Mouse (Mus musculus): ENCODE measurements around the gene Pth1r. TPM values are rescaled to one million over a fixed set of nuclear protein-coding genes. Genes with fewer than 3 reads are reported as not detected.

Gene Pth1r
- polyA plus RNA-seq, 1 experiment from 2014 or later = 110 TPM

- H3K4me1 ChIP-seq = peaks cover 28% of the 10 kb centered on the region
- H3K27ac ChIP-seq = no peak overlapping the region
- H3K4me2 ChIP-seq = no peak overlapping the region
- H3K9ac ChIP-seq = no peak overlapping the region
- no peak for ATAC-seq (ENCODE audit: insufficient number of reproducible peaks, low FRiP score, low TSS enrichment, low read depth)
- no peak overlapping the region for H3K4me3 ChIP-seq
- no peaks in the 10 kb centered on the region for H3K9me3 ChIP-seq
- no peaks in the 10 kb centered on the region for H3K27me3 ChIP-seq
- WGBS = 70% methylated on average over 7 of the region's 7 CpGs
- H3K36me3 ChIP-seq = no peaks in the 10 kb centered on the region; the same call in 1 of the 2 replicates
These were observed 66.0 kb downstream of the Pth1r start for GRCm38 (mm10) chr9:110680736-110681507.

- Histone ChIP-seq H3K27me3 (no peaks in the 10 kb centered on the region), H3K4me1 (peaks cover 12% of the 10 kb centered on the region), H3K9me3 (no peaks in the 10 kb centered on the region), H3K9ac (no peak overlapping the region), H3K36me3 (no peaks in the 10 kb centered on the region; the same call in 1 of the 2 replicates), H3K27ac (no peak overlapping the region), H3K4me2 (no peak overlapping the region), H3K4me3 (no peak overlapping the region)
- no peak for ATAC-seq (ENCODE audit: insufficient number of reproducible peaks, low FRiP score, low TSS enrichment, low read depth)
- 73% methylated on average over 5 of the region's 5 CpGs for WGBS
These were observed 68.1 kb downstream of the Pth1r start for GRCm38 (mm10) chr9:110678886-110679285.

GRCm38 (mm10) chr9:110676492-110676911 lies 70.4 kb downstream of the Pth1r start:
- no peaks in the 10 kb centered on the region; the same call in 1 of the 2 replicates for H3K36me3 ChIP-seq
- whole genome bisulfite sequencing = 78% methylated on average over 8 of the region's 8 CpGs
- ATAC-seq (ENCODE audit: insufficient number of reproducible peaks, low FRiP score, low TSS enrichment, low read depth) = no peak

GRCm38 (mm10) chr9:110673107-110673752 lies 73.7 kb downstream of the Pth1r start:
- H3K9ac ChIP-seq = no peak overlapping the region
- H3K27ac ChIP-seq = peak overlapping the region; percentile 55; the same call in 1 of the 2 replicates

More at GRCm38 (mm10) chr9:110676492-110676911, 70.4 kb downstream of the Pth1r start:
- Histone ChIP-seq H3K9ac (no peak overlapping the region), H3K4me3 (no peak overlapping the region), H3K4me1 (no peaks in the 10 kb centered on the region), H3K9me3 (no peaks in the 10 kb centered on the region), H3K27ac (no peak overlapping the region), H3K4me2 (no peak overlapping the region), H3K27me3 (no peaks in the 10 kb centered on the region)

GRCm38 (mm10) chr9:110672462-110673106 lies 74.4 kb downstream of the Pth1r start:
- Histone ChIP-seq H3K27me3 (no peaks in the 10 kb centered on the region), H3K4me2 (no peak overlapping the region), H3K9ac (no peak overlapping the region), H3K27ac (no peak overlapping the region), H3K4me3 (no peak overlapping the region), H3K36me3 (no peaks in the 10 kb centered on the region), H3K9me3 (no peaks in the 10 kb centered on the region), H3K4me1 (no peaks in the 10 kb centered on the region; the same call in 1 of the 2 replicates)
- WGBS = 67% methylated on average over 7 of the region's 7 CpGs
- ATAC-seq (ENCODE audit: insufficient number of reproducible peaks, low FRiP score, low TSS enrichment, low read depth) = peak; percentile 32; the same call in 1 of the 2 replicates

More at GRCm38 (mm10) chr9:110673107-110673752, 73.7 kb downstream of the Pth1r start:
- H3K4me3 ChIP-seq = no peak overlapping the region
- H3K4me1 ChIP-seq = no peaks in the 10 kb centered on the region; the same call in 1 of the 2 replicates
- no peaks in the 10 kb centered on the region for H3K9me3 ChIP-seq
- WGBS = 69% methylated on average over 10 of the region's 10 CpGs
- ATAC-seq (ENCODE audit: insufficient number of reproducible peaks, low FRiP score, low TSS enrichment, low read depth) = no peak
- no peak overlapping the region for H3K4me2 ChIP-seq
- no peaks in the 10 kb centered on the region for H3K27me3 ChIP-seq
- H3K36me3 ChIP-seq = no peaks in the 10 kb centered on the region

Other genes starting within 250 kb of the Pth1r start
- 31.9 and 34.0 TPM in 2 replicates for gene Setd2, start 214.5 kb downstream of the Pth1r start, polyA plus RNA-seq (2015; fragmentation: Nextera tagmentation; extraction: Ambion mirVana)
- gene Nradd, start 122.7 kb downstream of the Pth1r start, polyA plus RNA-seq (2015; fragmentation: Nextera tagmentation; extraction: Ambion mirVana) = 43.5 and 46.4 TPM in 2 replicates
- gene Nbeal2, start 93.0 kb downstream of the Pth1r start, polyA plus RNA-seq (2015; fragmentation: Nextera tagmentation; extraction: Ambion mirVana) = 5.7 and 5.8 TPM in 2 replicates
- gene Ccdc12, start 90.6 kb downstream of the Pth1r start, polyA plus RNA-seq (2015; fragmentation: Nextera tagmentation; extraction: Ambion mirVana) = 116 and 126 TPM in 2 replicates
- 16.3 and 125 TPM in 2 replicates for gene Myl3, start 5.3 kb downstream of the Pth1r start, polyA plus RNA-seq (2015; fragmentation: Nextera tagmentation; extraction: Ambion mirVana)
- gene Prss42, start 51.0 kb upstream of the Pth1r start, polyA plus RNA-seq (2015; fragmentation: Nextera tagmentation; extraction: Ambion mirVana) = not detected in 2 replicates
- gene Prss44, start 66.8 kb upstream of the Pth1r start, polyA plus RNA-seq (2015; fragmentation: Nextera tagmentation; extraction: Ambion mirVana) = not detected in 2 replicates
- not detected in 2 replicates for gene Prss43, start 79.5 kb upstream of the Pth1r start, polyA plus RNA-seq (2015; fragmentation: Nextera tagmentation; extraction: Ambion mirVana)
- gene Prss45, start 87.4 kb upstream of the Pth1r start, polyA plus RNA-seq (2015; fragmentation: Nextera tagmentation; extraction: Ambion mirVana) = not detected in 2 replicates
- gene Prss46, start 97.4 kb upstream of the Pth1r start, polyA plus RNA-seq (2015; fragmentation: Nextera tagmentation; extraction: Ambion mirVana) = not detected in 2 replicates
- gene Prss50, start 110.8 kb upstream of the Pth1r start, polyA plus RNA-seq (2015; fragmentation: Nextera tagmentation; extraction: Ambion mirVana) = 0.32 and 0.46 TPM in 2 replicates
- 2.8 and 3.7 TPM in 2 replicates for gene Als2cl, start 132.7 kb upstream of the Pth1r start, polyA plus RNA-seq (2015; fragmentation: Nextera tagmentation; extraction: Ambion mirVana)
- 0.93 and 1.1 TPM in 2 replicates for gene Tmie, start 133.0 kb upstream of the Pth1r start, polyA plus RNA-seq (2015; fragmentation: Nextera tagmentation; extraction: Ambion mirVana)
- not detected in 2 replicates for gene Fam240a, start 169.7 kb upstream of the Pth1r start, polyA plus RNA-seq (2015; fragmentation: Nextera tagmentation; extraction: Ambion mirVana)
- 0.56 and 0.69 TPM in 2 replicates for gene Tdgf1, start 199.0 kb upstream of the Pth1r start, polyA plus RNA-seq (2015; fragmentation: Nextera tagmentation; extraction: Ambion mirVana)
- gene Lrrc2, start 204.4 kb upstream of the Pth1r start, polyA plus RNA-seq (2015; fragmentation: Nextera tagmentation; extraction: Ambion mirVana) = 0.32 and 0.57 TPM in 2 replicates
- not detected in 2 replicates for gene Rtp3, start 243.4 kb upstream of the Pth1r start, polyA plus RNA-seq (2015; fragmentation: Nextera tagmentation; extraction: Ambion mirVana)